Mouse (Mus musculus): ENCODE data around the gene Crispld2. TPM values are rescaled to one million over a fixed set of nuclear protein-coding genes. Genes with fewer than 3 reads are reported as not detected.
A peak's percentile ranks its signal among the peaks of the same experiment; 100 is the strongest.

The Crispld2 gene
- total and polyA plus RNA-seq, 3 experiments: not detected

DNA sequence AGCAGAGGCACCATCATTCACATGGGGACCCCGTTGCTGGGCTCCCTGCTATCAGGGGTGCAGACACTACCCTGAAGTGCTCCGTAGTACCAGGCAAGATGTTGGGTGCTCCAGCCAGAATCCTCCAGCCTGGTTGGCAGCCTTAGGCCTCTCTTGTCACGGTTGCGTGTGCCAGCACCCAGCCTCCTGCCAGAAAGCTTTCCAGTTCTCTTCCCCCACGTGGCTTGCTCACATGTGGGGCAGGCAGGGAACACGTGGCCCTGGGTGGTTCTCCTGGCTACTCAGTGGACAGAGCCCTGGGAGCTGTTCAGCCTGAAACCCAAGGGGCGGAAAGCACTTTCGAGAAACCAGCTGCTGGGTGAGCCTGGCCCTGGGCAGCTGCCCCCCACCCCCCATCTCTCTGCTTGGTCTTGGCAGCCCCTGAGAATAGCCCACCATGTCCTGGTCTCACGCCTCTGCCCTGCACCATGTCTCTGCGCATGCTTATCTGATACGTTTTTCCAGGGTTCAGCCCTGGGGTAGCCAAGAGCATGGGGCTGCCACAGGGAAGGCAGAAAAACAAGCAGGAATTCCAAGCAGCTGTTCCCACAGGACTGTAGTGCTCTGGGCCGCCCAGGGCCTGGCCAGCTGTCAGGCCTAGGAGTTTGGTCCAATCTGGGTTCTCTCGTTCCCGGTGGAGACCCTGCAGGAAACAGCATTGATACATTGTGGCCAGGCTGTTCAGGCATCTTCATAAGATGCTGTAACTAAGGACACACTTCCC, 54.2 kb downstream of the Crispld2 start:
- H3K4me2 ChIP-seq (ENCODE audit: insufficient read depth, low read depth, poor library complexity, severe bottlenecking): no peak overlapping the region
- no peaks in the 10 kb centered on the region for H3K9me3 ChIP-seq (replicated peaks; ENCODE audit: low read length)
- no peak for DNase-seq (ENCODE audit: extremely low read depth)
- dilution Hi-C loops (cut with MboI; ENCODE audit: extremely low pct_ligation_motif_present, extremely low pct_unique_long_range_greater_than_20kb, low sequenced_read_pairs) (no loop called here), in situ Hi-C loops (cut with MboI; ENCODE audit: low pct_ligation_motif_present, low pct_unique_long_range_greater_than_20kb, low sequenced_read_pairs) (no loop called here)
- H3K36me3 ChIP-seq (replicated peaks in 1 of 2; ENCODE audit: control insufficient read depth in 1 of 2, insufficient read depth in 1 of 2, low read length in 1 of 2): no peaks in the 10 kb centered on the region
- H3K79me2 ChIP-seq (replicated peaks; ENCODE audit: control insufficient read depth, extremely low read depth, insufficient read depth, poor library complexity, severe bottlenecking): no peaks in the 10 kb centered on the region
- no peak overlapping the region for H3K4me3 ChIP-seq (replicated peaks in 1 of 3; ENCODE audit: low read depth in 2 of 3, low read length in 2 of 3, poor library complexity in 1 of 3)
- peaks cover 0 to 5% of the 10 kb centered on the region in 2 experiments; a peak in 2 of 4 replicates for H3K4me1 ChIP-seq (ENCODE audit: control insufficient read depth in 1 of 2, insufficient read depth in 2 of 2)
- H3K9ac ChIP-seq (ENCODE audit: insufficient read depth, low read depth): no peak overlapping the region
- TF ChIP-seq PAX5 (IDR thresholded peaks at IDR 0.05; ENCODE audit: low read length) (no peak), ETS1 (conservative IDR thresholded peaks at IDR 0.05; ENCODE audit: low read depth, low read length) (no peak), CHD2 (IDR thresholded peaks at IDR 0.05; ENCODE audit: low read length) (no peak), TBP (conservative IDR thresholded peaks at IDR 0.05; ENCODE audit: low read depth, low read length) (no peak), ZNF384 (IDR thresholded peaks at IDR 0.05; ENCODE audit: low read depth, low read length) (no peak), POLR2A (IDR thresholded peaks at IDR 0.05; ENCODE audit: low read depth, low read length) (no peak), RAD21 (IDR thresholded peaks at IDR 0.05; ENCODE audit: low read depth, low read length) (no peak), SIN3A (IDR thresholded peaks at IDR 0.05; ENCODE audit: low read length) (no peak), SMC3 (IDR thresholded peaks at IDR 0.05; ENCODE audit: low read depth, low read length) (no peak), HCFC1 (IDR thresholded peaks at IDR 0.05; ENCODE audit: low read depth, low read length) (no peak), MAX (IDR thresholded peaks at IDR 0.05; ENCODE audit: low read length) (no peak), TCF12 (IDR thresholded peaks at IDR 0.05; ENCODE audit: low read depth, low read length) (no peak), USF1 (IDR thresholded peaks at IDR 0.05; ENCODE audit: low read depth, low read length) (no peak), ZKSCAN1 (IDR thresholded peaks at IDR 0.05; ENCODE audit: borderline replicate concordance, low read depth, low read length) (no peak), ZC3H11A (IDR thresholded peaks at IDR 0.05; ENCODE audit: low read depth, low read length) (no peak), ELF1 (IDR thresholded peaks at IDR 0.05; ENCODE audit: low read depth, low read length) (no peak), POLR2AphosphoS2 (IDR thresholded peaks at IDR 0.05; ENCODE audit: low read depth, low read length) (no peak), MAFK (IDR thresholded peaks at IDR 0.05; ENCODE audit: insufficient replicate concordance, low read length) (no peak), RCOR1 (conservative IDR thresholded peaks at IDR 0.05; ENCODE audit: low read depth, low read length) (no peak)
- peaks cover 86% of the 10 kb centered on the region for H3K27me3 ChIP-seq (replicated peaks)
- H3K27ac ChIP-seq (ENCODE audit: insufficient read depth, low read depth): no peak overlapping the region

DNA sequence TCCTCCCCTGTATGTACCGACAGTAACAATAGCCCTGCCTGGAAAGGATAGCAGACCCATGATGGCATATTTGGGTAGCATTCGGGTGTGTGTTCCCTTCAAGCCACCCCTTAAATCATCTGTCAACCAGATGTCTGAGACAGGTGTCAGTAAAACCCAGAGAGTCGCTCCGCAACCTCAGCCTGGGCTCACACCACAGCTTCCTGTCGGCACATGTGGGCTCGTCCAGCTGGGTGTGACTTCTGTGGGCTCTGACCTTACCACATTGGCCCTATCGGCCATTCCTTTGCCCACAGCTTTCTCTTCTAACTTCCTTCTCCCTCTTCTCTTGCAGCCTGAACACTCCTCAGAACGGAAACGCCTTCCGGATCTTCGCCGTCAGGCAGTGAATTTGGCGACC, 57.7 kb downstream of the Crispld2 start:
- in situ Hi-C loops (cut with MboI; ENCODE audit: low pct_ligation_motif_present, low pct_unique_long_range_greater_than_20kb, low sequenced_read_pairs): no loop called here
- H3K27me3 ChIP-seq (replicated peaks): peaks cover 87% of the 10 kb centered on the region

More for the DNA sequence above, 57.7 kb downstream of the Crispld2 start:
- Histone ChIP-seq H3K9me3 (replicated peaks; ENCODE audit: low read length) (no peaks in the 10 kb centered on the region), H3K4me3 (replicated peaks in 1 of 3; ENCODE audit: low read depth in 2 of 3, low read length in 2 of 3, poor library complexity in 1 of 3) (no peak overlapping the region), H3K79me2 (replicated peaks; ENCODE audit: control insufficient read depth, extremely low read depth, insufficient read depth, poor library complexity, severe bottlenecking) (no peaks in the 10 kb centered on the region), H3K4me1 (ENCODE audit: control insufficient read depth in 1 of 2, insufficient read depth in 2 of 2) (peaks cover 0 to 5% of the 10 kb centered on the region in 2 experiments; a peak in 2 of 4 replicates), H3K9ac (ENCODE audit: insufficient read depth, low read depth) (no peak overlapping the region), H3K36me3 (replicated peaks in 1 of 2; ENCODE audit: control insufficient read depth in 1 of 2, insufficient read depth in 1 of 2, low read length in 1 of 2) (no peaks in the 10 kb centered on the region), H3K27ac (ENCODE audit: insufficient read depth, low read depth) (no peak overlapping the region), H3K4me2 (ENCODE audit: insufficient read depth, low read depth, poor library complexity, severe bottlenecking) (0 out of 2 replicates have a peak overlapping the region, but pooled peaks have one; percentile 22)
- TF ChIP-seq TCF12 (IDR thresholded peaks at IDR 0.05; ENCODE audit: low read depth, low read length) (peak; percentile 60; the same call in 1 of the 2 replicates), CTCF (conservative IDR thresholded peaks at IDR 0.05 in 1 of 2, IDR thresholded peaks at IDR 0.05 in 1 of 2; ENCODE audit: low read depth in 2 of 2, low read length in 2 of 2) (no peak), ELF1 (IDR thresholded peaks at IDR 0.05; ENCODE audit: low read depth, low read length) (no peak), RAD21 (IDR thresholded peaks at IDR 0.05; ENCODE audit: low read depth, low read length) (no peak), MEF2A (IDR thresholded peaks at IDR 0.05; ENCODE audit: borderline replicate concordance, low read depth, low read length) (no peak), RCOR1 (conservative IDR thresholded peaks at IDR 0.05; ENCODE audit: low read depth, low read length) (no peak), GABPA (IDR thresholded peaks at IDR 0.05; ENCODE audit: insufficient replicate concordance, low read depth, low read length) (no peak), BHLHE40 (IDR thresholded peaks at IDR 0.05; ENCODE audit: low read depth, low read length) (peak; percentile 69), IRF4 (IDR thresholded peaks at IDR 0.05; ENCODE audit: low read depth, low read length) (no peak), CHD2 (IDR thresholded peaks at IDR 0.05; ENCODE audit: low read length) (no peak), E2F4 (IDR thresholded peaks at IDR 0.05; ENCODE audit: insufficient replicate concordance, low read depth, low read length) (no peak)
- dilution Hi-C loops (cut with MboI; ENCODE audit: extremely low pct_ligation_motif_present, extremely low pct_unique_long_range_greater_than_20kb, low sequenced_read_pairs): no loop called here
- DNase-seq (ENCODE audit: extremely low read depth): peak; percentile 6
